Mouse (Mus musculus) heart, embryonic 10.5 days (tissue): ENCODE data around the gene Eid3. TPM values are rescaled to one million over a fixed set of nuclear protein-coding genes. Genes with fewer than 3 reads are reported as not detected.
A peak's percentile ranks its signal among the peaks of the same experiment; 100 is the strongest.

Experiments
- DNase-seq: peaks from one replicate; pipeline ENCODE4 v3.0.0-alpha.2; 2017; ENCODE audit warnings: low spot score
- H3K27ac ChIP-seq: fragments of 300-500 bp; sonication (generic); 2 replicates; pipeline ENCODE4 v1.5.1; 2016; ENCODE audit warnings: mild to moderate bottlenecking
- H3K27me3 ChIP-seq: fragments of 300-500 bp; sonication (generic); 2 replicates; pipeline ENCODE4 v1.6.1; 2016; ENCODE audit warnings: mild to moderate bottlenecking; ENCODE audit not compliant: poor library complexity, insufficient read depth, severe bottlenecking
- H3K36me3 ChIP-seq: fragments of 300-500 bp; sonication (generic); 2 replicates; pipeline ENCODE4 v1.6.1; 2016; ENCODE audit warnings: mild to moderate bottlenecking, moderate library complexity
- H3K4me1 ChIP-seq: fragments of 300-500 bp; sonication (generic); 2 replicates; pipeline ENCODE4 v1.6.1; 2016; ENCODE audit warnings: mild to moderate bottlenecking
- H3K4me3 ChIP-seq: fragments of 300-500 bp; sonication (generic); 2 replicates; pipeline ENCODE4 v1.5.1; 2016; ENCODE audit warnings: mild to moderate bottlenecking, moderate library complexity
- H3K9me3 ChIP-seq: fragments of 300-500 bp; sonication (generic); 2 replicates; pipeline ENCODE4 v1.6.1; 2016; ENCODE audit warnings: mild to moderate bottlenecking, moderate library complexity
- WGBS: fragments of 180-500 bp; shearing (Covaris S2); methylation state at CpG from one replicate; pipeline ENCODE4 v1.1.7; 2016; 5-methylcytosine and 5-hydroxymethylcytosine counted together
- polyA plus RNA-seq: library from polyadenylated mRNA; unstranded; fragments of >200 nt; fragmentation: Nextera tagmentation; extraction: Ambion mirVana; gene quantifications from 2 replicates; pipeline ENCODE4 v1.2.1, GENCODE M21; 2016

The Eid3 gene
- 0.28 and 0.55 TPM in 2 replicates for polyA plus RNA-seq

- H3K27ac ChIP-seq: no peak within 1 kb of the TSS
- DNase-seq: no peak
- H3K36me3 ChIP-seq: peaks cover 69% of the 10 kb centered on the region
- no peak within 1 kb of the TSS for H3K4me3 ChIP-seq
- 77% methylated on average over 9 of the region's 9 CpGs for WGBS
- H3K4me1 ChIP-seq: peaks cover 27% of the 10 kb centered on the region
- H3K9me3 ChIP-seq: no peaks in the 10 kb centered on the region
- no peaks in the 10 kb centered on the region for H3K27me3 ChIP-seq
Measured at GRCm38 (mm10) chr10:82866356-82866755, at the start of gene Eid3. Gene Eid3, plus strand, starts transcription at chr10:82866626.

- no peak overlapping the region for H3K27ac ChIP-seq
- DNase-seq: no peak
Measured at GRCm38 (mm10) chr10:82817514-82817913, 48.9 kb upstream of the Eid3 start.

GRCm38 (mm10) chr10:82817936-82818335 lies 48.5 kb upstream of the Eid3 start:
- H3K27ac ChIP-seq: no peak overlapping the region
- 72% methylated on average over 9 of the region's 9 CpGs for WGBS
- no peaks in the 10 kb centered on the region for H3K27me3 ChIP-seq
- no peak overlapping the region for H3K4me3 ChIP-seq
- H3K4me1 ChIP-seq: peaks cover 5% of the 10 kb centered on the region
- no peak for DNase-seq
- no peaks in the 10 kb centered on the region for H3K9me3 ChIP-seq
- no peaks in the 10 kb centered on the region for H3K36me3 ChIP-seq

More at GRCm38 (mm10) chr10:82817514-82817913, 48.9 kb upstream of the Eid3 start:
- Histone ChIP-seq H3K27me3 (no peaks in the 10 kb centered on the region), H3K4me1 (peaks cover 5% of the 10 kb centered on the region), H3K4me3 (no peak overlapping the region), H3K9me3 (no peaks in the 10 kb centered on the region), H3K36me3 (no peaks in the 10 kb centered on the region)
- 87% methylated on average over 3 of the region's 3 CpGs for WGBS

GRCm38 (mm10) chr10:82818661-82819060 lies 47.8 kb upstream of the Eid3 start:
- no peaks in the 10 kb centered on the region for H3K27me3 ChIP-seq
- no peak for DNase-seq
- H3K4me3 ChIP-seq: no peak overlapping the region
- H3K4me1 ChIP-seq: peaks cover 5% of the 10 kb centered on the region
- no peak overlapping the region for H3K27ac ChIP-seq
- no peaks in the 10 kb centered on the region for H3K9me3 ChIP-seq
- no peaks in the 10 kb centered on the region for H3K36me3 ChIP-seq
- WGBS: 78% methylated on average over 6 of the region's 6 CpGs

GRCm38 (mm10) chr10:82823108-82823778 lies 43.2 kb upstream of the Eid3 start:
- Histone ChIP-seq H3K27ac (no peak overlapping the region), H3K9me3 (no peaks in the 10 kb centered on the region), H3K4me1 (no peaks in the 10 kb centered on the region), H3K36me3 (no peaks in the 10 kb centered on the region), H3K4me3 (no peak overlapping the region), H3K27me3 (no peaks in the 10 kb centered on the region)
- 77% methylated on average over 14 of the region's 14 CpGs for WGBS
- no peak for DNase-seq

GRCm38 (mm10) chr10:82823779-82824177 lies 42.6 kb upstream of the Eid3 start:
- Histone ChIP-seq H3K27me3 (no peaks in the 10 kb centered on the region), H3K9me3 (no peaks in the 10 kb centered on the region), H3K27ac (no peak overlapping the region), H3K4me1 (no peaks in the 10 kb centered on the region), H3K4me3 (no peak overlapping the region), H3K36me3 (no peaks in the 10 kb centered on the region)
- 67% methylated on average over 5 of the region's 5 CpGs for WGBS
- DNase-seq: no peak

- DNase-seq: peak; percentile 79
- no peak overlapping the region for H3K27ac ChIP-seq
- H3K36me3 ChIP-seq: no peaks in the 10 kb centered on the region
- H3K9me3 ChIP-seq: no peaks in the 10 kb centered on the region
- WGBS: 42% methylated on average over 10 of the region's 10 CpGs
- no peak overlapping the region for H3K4me3 ChIP-seq
- no peaks in the 10 kb centered on the region for H3K27me3 ChIP-seq
- no peaks in the 10 kb centered on the region for H3K4me1 ChIP-seq
Measured at GRCm38 (mm10) chr10:82824541-82824940, 41.9 kb upstream of the Eid3 start.

GRCm38 (mm10) chr10:82826516-82826915 lies 39.9 kb upstream of the Eid3 start:
- no peak overlapping the region for H3K27ac ChIP-seq
- no peak overlapping the region for H3K4me3 ChIP-seq
- H3K27me3 ChIP-seq: no peaks in the 10 kb centered on the region
- DNase-seq: no peak
- no peaks in the 10 kb centered on the region for H3K9me3 ChIP-seq
- no peaks in the 10 kb centered on the region for H3K36me3 ChIP-seq
- no peaks in the 10 kb centered on the region for H3K4me1 ChIP-seq
- WGBS: 62% methylated on average over 6 of the region's 6 CpGs

- H3K27me3 ChIP-seq: 0 out of 2 replicates have a peak, but pooled peaks cover 7% of the 10 kb centered on the region
- no peaks in the 10 kb centered on the region for H3K36me3 ChIP-seq
- 0 out of 2 replicates have a peak, but pooled peaks cover 9% of the 10 kb centered on the region for H3K4me1 ChIP-seq
- H3K27ac ChIP-seq: no peak within 1 kb of the TSS
- WGBS: 68% methylated on average over 9 of the region's 9 CpGs
- no peak for DNase-seq
- no peak within 1 kb of the TSS for H3K4me3 ChIP-seq
- H3K9me3 ChIP-seq: no peaks in the 10 kb centered on the region
Measured at GRCm38 (mm10) chr10:82833926-82834325, 32.5 kb upstream of the Eid3 start, which contains the start of gene Txnrd1. Gene Txnrd1, plus strand, starts transcription at chr10:82833951.

GRCm38 (mm10) chr10:82835898-82836297 lies 30.5 kb upstream of the Eid3 start:
- Histone ChIP-seq H3K4me1 (0 out of 2 replicates have a peak, but pooled peaks cover 9% of the 10 kb centered on the region), H3K4me3 (no peak overlapping the region), H3K27me3 (0 out of 2 replicates have a peak, but pooled peaks cover 7% of the 10 kb centered on the region), H3K27ac (no peak overlapping the region), H3K9me3 (no peaks in the 10 kb centered on the region), H3K36me3 (no peaks in the 10 kb centered on the region)
- DNase-seq: no peak
- 93% methylated on average over 3 of the region's 3 CpGs for WGBS

GRCm38 (mm10) chr10:82838390-82838789 lies 28.0 kb upstream of the Eid3 start:
- Histone ChIP-seq H3K9me3 (no peaks in the 10 kb centered on the region), H3K4me1 (0 out of 2 replicates have a peak, but pooled peaks cover 9% of the 10 kb centered on the region), H3K27me3 (0 out of 2 replicates have a peak, but pooled peaks cover 7% of the 10 kb centered on the region), H3K27ac (no peak overlapping the region), H3K4me3 (no peak overlapping the region), H3K36me3 (no peaks in the 10 kb centered on the region)
- DNase-seq: no peak
- 84% methylated on average over 7 of the region's 7 CpGs for WGBS

GRCm38 (mm10) chr10:82844090-82844489 lies 22.3 kb upstream of the Eid3 start:
- 53% methylated on average over 6 of the region's 6 CpGs for WGBS
- H3K4me3 ChIP-seq: no peak overlapping the region
- no peak overlapping the region for H3K27ac ChIP-seq
- H3K36me3 ChIP-seq: no peaks in the 10 kb centered on the region
- DNase-seq: no peak
- H3K4me1 ChIP-seq: no peaks in the 10 kb centered on the region
- no peaks in the 10 kb centered on the region for H3K9me3 ChIP-seq
- no peaks in the 10 kb centered on the region for H3K27me3 ChIP-seq

- H3K4me1 ChIP-seq: no peaks in the 10 kb centered on the region
- no peaks in the 10 kb centered on the region for H3K9me3 ChIP-seq
- WGBS: 80% methylated on average over 8 of the region's 8 CpGs
- H3K4me3 ChIP-seq: no peak overlapping the region
- H3K27ac ChIP-seq: no peak overlapping the region
- no peaks in the 10 kb centered on the region for H3K36me3 ChIP-seq
- H3K27me3 ChIP-seq: no peaks in the 10 kb centered on the region
- DNase-seq: no peak
Measured at GRCm38 (mm10) chr10:82844731-82845130, 21.7 kb upstream of the Eid3 start.
